Mouse (Mus musculus): Measurements from ENCODE around the gene Podn. TPM values are rescaled to one million over a fixed set of nuclear protein-coding genes. Genes with fewer than 3 reads are reported as not detected.
A peak's percentile ranks its signal among the peaks of the same experiment; 100 is the strongest.

The Podn gene
- polyA plus RNA-seq, 1 experiment from 2014 or later, result 0.64 TPM

DNA sequence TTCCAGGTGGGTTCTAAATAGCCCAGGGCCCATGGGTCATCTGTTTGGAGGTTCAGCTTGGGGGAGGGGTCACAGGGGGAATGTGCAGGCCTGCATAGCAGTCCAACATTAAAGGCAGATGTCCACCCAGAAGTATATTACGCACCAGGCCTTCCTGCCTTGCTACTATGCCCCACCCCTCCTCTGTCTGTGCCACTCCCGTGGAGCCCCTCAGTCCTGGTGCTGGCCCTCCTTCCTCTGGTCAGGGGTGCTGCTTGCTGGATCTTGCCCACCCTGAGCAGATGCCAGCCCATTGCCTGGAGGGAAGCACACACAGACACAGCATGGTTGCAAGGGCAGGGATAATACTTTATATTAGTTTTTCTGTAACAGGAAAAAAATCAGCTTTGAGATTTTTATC is 81.8 kb downstream of the Podn start:
- H3K27me3 ChIP-seq (ENCODE audit: control insufficient read depth, insufficient read depth, low read length), result no peaks in the 10 kb centered on the region
- no peak overlapping the region for H3K27ac ChIP-seq (ENCODE audit: low read length)
- H3K9ac ChIP-seq (ENCODE audit: low read length), result no peak overlapping the region
- no peak overlapping the region for H3K4me3 ChIP-seq (ENCODE audit: low read length)
- 72% methylated on average over 2 of the region's 2 CpGs for WGBS
- no peaks in the 10 kb centered on the region for H3K9me3 ChIP-seq (replicated peaks; ENCODE audit: control insufficient read depth, low read length)
- H3K4me1 ChIP-seq (ENCODE audit: control insufficient read depth, insufficient read depth, low read length), result peaks cover 10% of the 10 kb centered on the region; the same call in 1 of the 2 replicates
- H3K4me2 ChIP-seq (ENCODE audit: low read depth, low read length), result no peak overlapping the region
- H3K36me3 ChIP-seq (ENCODE audit: control insufficient read depth, insufficient read depth), result no peaks in the 10 kb centered on the region
- ATAC-seq (replicated peaks; ENCODE audit: extremely low read depth, insufficient read depth, low FRiP score), result no peak

DNA sequence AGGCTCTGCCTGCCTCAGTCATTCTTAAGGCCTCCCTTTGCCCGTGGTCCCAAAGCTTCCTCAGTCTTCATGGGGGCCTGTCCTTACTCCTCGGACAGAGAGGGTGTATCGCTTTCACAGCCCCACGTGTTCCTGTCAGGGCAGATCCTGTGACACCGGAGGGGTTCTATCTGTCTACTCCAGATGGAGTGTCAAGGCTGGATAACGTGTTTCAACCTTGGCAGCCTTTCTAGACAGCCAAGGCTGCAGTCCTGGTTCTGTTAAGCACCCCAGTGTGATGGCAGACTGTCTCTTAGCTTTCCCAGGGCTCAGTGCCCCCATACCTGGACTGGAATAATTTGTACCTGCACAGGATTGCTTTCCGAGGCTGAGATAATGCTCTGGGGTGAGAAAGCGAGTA is 87.7 kb downstream of the Podn start:
- 48% methylated on average over 8 of the region's 8 CpGs for WGBS
- no peaks in the 10 kb centered on the region for H3K36me3 ChIP-seq (ENCODE audit: control insufficient read depth, insufficient read depth)
- H3K4me1 ChIP-seq (ENCODE audit: control insufficient read depth, insufficient read depth, low read length), result peaks cover 8% of the 10 kb centered on the region
- no peak overlapping the region for H3K9ac ChIP-seq (ENCODE audit: low read length)
- no peak for ATAC-seq (replicated peaks; ENCODE audit: extremely low read depth, insufficient read depth, low FRiP score)
- H3K4me3 ChIP-seq (ENCODE audit: low read length), result no peak overlapping the region
- H3K27me3 ChIP-seq (ENCODE audit: control insufficient read depth, insufficient read depth, low read length), result no peaks in the 10 kb centered on the region
- no peak overlapping the region for H3K4me2 ChIP-seq (ENCODE audit: low read depth, low read length)
- no peaks in the 10 kb centered on the region for H3K9me3 ChIP-seq (replicated peaks; ENCODE audit: control insufficient read depth, low read length)
- H3K27ac ChIP-seq (ENCODE audit: low read length), result no peak overlapping the region

DNA sequence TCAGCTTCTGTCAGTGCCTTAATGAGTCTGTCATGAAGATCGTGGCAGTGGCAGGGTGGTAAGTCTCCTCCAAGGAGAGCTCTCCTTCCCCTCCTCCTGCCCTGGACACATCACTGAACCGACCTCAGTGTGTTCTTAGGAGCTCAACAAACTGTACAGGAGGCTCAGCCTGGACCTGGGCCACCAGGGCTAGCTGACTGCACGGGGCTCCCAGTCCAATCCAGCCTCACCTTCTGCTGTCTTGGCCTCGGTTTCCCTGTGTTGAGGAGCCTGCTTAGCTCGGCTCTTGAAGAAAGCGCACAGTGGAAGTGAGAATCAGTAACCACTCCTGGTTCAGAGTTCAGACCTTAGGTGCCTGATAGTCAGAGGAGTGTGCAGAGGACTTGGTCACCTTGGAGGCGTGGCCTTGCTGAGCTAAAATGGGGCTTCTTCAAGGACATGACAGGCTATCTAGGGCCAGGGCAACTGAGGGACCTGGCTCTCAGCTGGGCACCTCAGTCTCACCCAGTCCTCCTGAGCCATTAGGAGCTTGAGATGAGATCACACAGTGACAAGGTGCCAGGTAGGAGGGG is 88.6 kb downstream of the Podn start:
- Histone ChIP-seq H3K4me1 (ENCODE audit: control insufficient read depth, insufficient read depth, low read length) (peaks cover 8% of the 10 kb centered on the region), H3K27me3 (ENCODE audit: control insufficient read depth, insufficient read depth, low read length) (no peaks in the 10 kb centered on the region), H3K36me3 (ENCODE audit: control insufficient read depth, insufficient read depth) (no peaks in the 10 kb centered on the region), H3K4me3 (ENCODE audit: low read length) (no peak overlapping the region), H3K27ac (ENCODE audit: low read length) (no peak overlapping the region), H3K4me2 (ENCODE audit: low read depth, low read length) (no peak overlapping the region), H3K9me3 (replicated peaks; ENCODE audit: control insufficient read depth, low read length) (no peaks in the 10 kb centered on the region), H3K9ac (ENCODE audit: low read length) (no peak overlapping the region)
- WGBS, result 73% methylated on average over 7 of the region's 7 CpGs
- no peak for ATAC-seq (replicated peaks; ENCODE audit: extremely low read depth, insufficient read depth, low FRiP score)

DNA sequence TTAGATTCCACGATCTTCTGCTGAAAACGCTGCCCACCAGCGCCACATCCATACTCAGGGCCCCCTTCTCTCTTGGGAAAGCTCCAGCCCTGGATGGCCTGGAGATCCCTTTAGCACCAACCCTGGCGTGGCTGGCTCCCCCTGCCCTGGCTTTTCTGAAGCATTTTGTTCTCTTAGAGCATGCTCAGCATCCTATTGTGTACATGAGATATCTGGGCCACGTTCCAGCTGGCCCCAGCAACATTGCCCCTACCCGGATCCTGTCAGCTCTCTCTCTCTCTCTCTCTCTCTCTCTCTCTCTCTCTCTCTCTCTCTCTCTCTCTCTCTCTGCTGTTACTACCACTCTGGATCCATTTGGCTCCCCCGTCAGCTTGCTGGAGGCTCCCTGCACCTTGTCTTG is 90.9 kb downstream of the Podn start:
- H3K9me3 ChIP-seq (replicated peaks; ENCODE audit: control insufficient read depth, low read length), result no peaks in the 10 kb centered on the region
- H3K36me3 ChIP-seq (ENCODE audit: control insufficient read depth, insufficient read depth), result no peaks in the 10 kb centered on the region
- H3K27ac ChIP-seq (ENCODE audit: low read length), result 0 out of 2 replicates have a peak overlapping the region, but pooled peaks have one; percentile 23
- no peak overlapping the region for H3K4me3 ChIP-seq (ENCODE audit: low read length)
- 40% methylated on average over 7 of the region's 7 CpGs for WGBS
- peak; percentile 63; the same call in 1 of the 2 replicates for ATAC-seq (replicated peaks; ENCODE audit: extremely low read depth, insufficient read depth, low FRiP score)
- H3K9ac ChIP-seq (ENCODE audit: low read length), result no peak overlapping the region
- peaks cover 8% of the 10 kb centered on the region for H3K4me1 ChIP-seq (ENCODE audit: control insufficient read depth, insufficient read depth, low read length)
- H3K4me2 ChIP-seq (ENCODE audit: low read depth, low read length), result no peak overlapping the region
- H3K27me3 ChIP-seq (ENCODE audit: control insufficient read depth, insufficient read depth, low read length), result no peaks in the 10 kb centered on the region

DNA sequence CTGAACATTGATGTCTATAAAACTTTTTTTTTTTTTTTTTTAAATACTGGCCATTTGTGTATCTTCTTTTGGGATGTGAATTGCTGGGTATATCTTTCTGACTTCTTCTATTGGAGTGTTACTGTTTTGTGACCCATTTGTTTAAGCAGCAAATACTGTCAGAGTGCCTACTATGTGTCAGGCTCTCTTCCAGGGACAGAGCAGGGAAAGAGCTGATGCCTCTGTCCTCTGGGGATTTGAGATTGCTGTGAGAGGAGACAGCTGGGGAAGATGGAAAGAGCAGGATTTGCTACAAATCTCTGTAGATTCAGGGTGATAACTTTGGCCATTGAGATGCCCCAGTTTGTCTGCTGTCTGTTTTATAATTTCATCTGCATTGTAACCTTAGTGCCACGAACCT is 96.9 kb downstream of the Podn start:
- H3K4me1 ChIP-seq (ENCODE audit: control insufficient read depth, insufficient read depth, low read length), result peaks cover 5% of the 10 kb centered on the region
- no peak overlapping the region for H3K9ac ChIP-seq (ENCODE audit: low read length)
- 84% methylated on average over 1 of the region's 1 CpGs for WGBS
- no peak overlapping the region for H3K4me2 ChIP-seq (ENCODE audit: low read depth, low read length)
- no peaks in the 10 kb centered on the region for H3K9me3 ChIP-seq (replicated peaks; ENCODE audit: control insufficient read depth, low read length)
- H3K4me3 ChIP-seq (ENCODE audit: low read length), result no peak overlapping the region
- no peaks in the 10 kb centered on the region for H3K36me3 ChIP-seq (ENCODE audit: control insufficient read depth, insufficient read depth)
- H3K27me3 ChIP-seq (ENCODE audit: control insufficient read depth, insufficient read depth, low read length), result no peaks in the 10 kb centered on the region
- ATAC-seq (replicated peaks; ENCODE audit: extremely low read depth, insufficient read depth, low FRiP score), result no peak
- H3K27ac ChIP-seq (ENCODE audit: low read length), result no peak overlapping the region

DNA sequence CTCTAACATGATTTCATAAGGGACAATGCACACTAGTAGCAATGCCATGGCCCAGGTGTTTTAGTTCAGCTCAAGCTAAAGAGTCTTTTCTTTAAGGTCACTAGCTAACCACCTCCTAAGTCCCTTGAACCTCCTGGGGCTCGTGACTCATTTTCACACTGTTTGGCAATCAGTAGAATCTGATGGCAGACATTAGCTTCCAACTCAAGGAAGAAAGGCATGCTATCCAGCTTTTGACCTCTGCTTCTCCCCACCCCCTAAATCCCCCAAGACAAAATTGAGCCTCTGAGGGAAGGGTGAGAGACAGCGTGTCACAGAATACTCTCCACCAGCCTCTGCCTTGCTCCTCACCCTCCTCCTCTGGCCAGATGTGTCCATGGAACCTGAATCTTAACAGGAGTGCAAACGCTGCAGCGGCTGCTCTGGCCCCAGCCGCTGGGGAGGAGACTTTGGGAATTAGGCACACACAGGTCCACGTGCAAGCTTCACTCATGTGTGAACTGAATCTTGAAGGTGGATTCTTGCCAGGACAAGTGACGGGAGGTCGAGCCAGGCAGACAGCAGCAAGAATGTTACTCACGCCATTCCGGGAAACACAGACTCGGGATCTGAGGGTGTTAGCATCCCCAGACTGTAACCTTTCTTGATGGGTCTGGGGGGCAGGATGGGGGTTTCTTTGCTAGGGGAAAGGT is 97.5 kb downstream of the Podn start:
- Histone ChIP-seq H3K27ac (ENCODE audit: low read length) (no peak overlapping the region), H3K4me2 (ENCODE audit: low read depth, low read length) (peak overlapping the region; percentile 16; the same call in 1 of the 2 replicates), H3K4me3 (ENCODE audit: low read length) (no peak overlapping the region), H3K9me3 (replicated peaks; ENCODE audit: control insufficient read depth, low read length) (no peaks in the 10 kb centered on the region), H3K36me3 (ENCODE audit: control insufficient read depth, insufficient read depth) (no peaks in the 10 kb centered on the region), H3K9ac (ENCODE audit: low read length) (peak overlapping the region; percentile 10), H3K27me3 (ENCODE audit: control insufficient read depth, insufficient read depth, low read length) (no peaks in the 10 kb centered on the region), H3K4me1 (ENCODE audit: control insufficient read depth, insufficient read depth, low read length) (peaks cover 5% of the 10 kb centered on the region)
- 0 out of 2 replicates have a peak, but pooled peaks have one; percentile 37 for ATAC-seq (replicated peaks; ENCODE audit: extremely low read depth, insufficient read depth, low FRiP score)
- 22% methylated on average over 11 of the region's 11 CpGs for WGBS

DNA sequence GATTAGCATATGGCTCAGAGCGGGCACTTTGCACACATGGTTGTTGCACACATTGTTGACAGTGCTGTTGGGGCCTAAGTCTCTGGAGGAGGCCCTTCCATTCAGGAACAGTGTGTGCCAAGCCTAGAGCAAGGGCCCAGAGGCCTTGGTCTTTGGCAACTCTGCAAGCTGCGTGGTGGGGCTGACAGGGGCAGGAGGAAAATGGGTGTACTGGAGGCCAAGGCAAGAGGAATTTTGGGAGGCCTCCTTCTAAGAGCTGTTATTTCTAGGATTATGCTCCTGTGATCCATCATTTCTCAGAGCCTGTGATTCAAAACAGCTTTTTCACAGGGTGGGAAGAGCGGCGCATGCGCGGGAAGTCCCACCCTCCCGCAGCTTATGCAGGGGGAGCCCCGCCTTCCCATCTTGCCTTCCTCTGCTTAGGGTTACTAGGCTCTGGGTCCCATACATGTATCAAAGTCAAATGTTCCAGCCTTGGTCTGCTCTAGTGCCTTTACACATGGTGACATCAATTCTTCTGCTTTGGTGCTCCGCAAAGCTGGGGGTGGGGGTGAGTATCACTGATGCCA is 99.7 kb downstream of the Podn start:
- Histone ChIP-seq H3K36me3 (ENCODE audit: control insufficient read depth, insufficient read depth) (no peaks in the 10 kb centered on the region), H3K4me3 (ENCODE audit: low read length) (no peak overlapping the region), H3K9me3 (replicated peaks; ENCODE audit: control insufficient read depth, low read length) (no peaks in the 10 kb centered on the region), H3K4me1 (ENCODE audit: control insufficient read depth, insufficient read depth, low read length) (peaks cover 8% of the 10 kb centered on the region), H3K27me3 (ENCODE audit: control insufficient read depth, insufficient read depth, low read length) (no peaks in the 10 kb centered on the region), H3K4me2 (ENCODE audit: low read depth, low read length) (no peak overlapping the region), H3K27ac (ENCODE audit: low read length) (no peak overlapping the region), H3K9ac (ENCODE audit: low read length) (no peak overlapping the region)
- 87% methylated on average over 9 of the region's 9 CpGs for WGBS
- 0 out of 2 replicates have a peak, but pooled peaks have one; percentile 1 for ATAC-seq (replicated peaks; ENCODE audit: extremely low read depth, insufficient read depth, low FRiP score)

DNA sequence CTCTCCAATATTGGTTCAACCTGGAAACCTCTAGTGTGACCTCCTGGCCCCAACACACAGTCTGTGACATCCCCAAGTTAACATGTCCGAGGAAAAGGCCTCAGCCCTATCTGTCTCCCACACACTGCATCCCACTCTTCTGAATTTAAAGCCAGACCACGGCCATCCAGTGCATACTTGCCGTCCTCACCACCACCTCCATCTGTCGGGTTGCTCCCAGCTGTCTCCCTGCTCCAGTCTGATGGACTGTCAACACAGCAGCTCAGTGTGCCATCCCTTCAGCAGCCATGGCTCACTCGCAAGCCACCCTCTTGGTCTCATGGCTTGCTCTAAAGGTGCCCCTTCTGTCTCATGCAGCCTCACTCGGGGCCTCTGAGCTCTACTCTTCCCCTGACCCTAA is 100.5 kb downstream of the Podn start:
- Histone ChIP-seq H3K9me3 (replicated peaks; ENCODE audit: control insufficient read depth, low read length) (no peaks in the 10 kb centered on the region), H3K27me3 (ENCODE audit: control insufficient read depth, insufficient read depth, low read length) (no peaks in the 10 kb centered on the region), H3K36me3 (ENCODE audit: control insufficient read depth, insufficient read depth) (no peaks in the 10 kb centered on the region), H3K27ac (ENCODE audit: low read length) (no peak overlapping the region), H3K9ac (ENCODE audit: low read length) (no peak overlapping the region), H3K4me1 (ENCODE audit: control insufficient read depth, insufficient read depth, low read length) (peaks cover 8% of the 10 kb centered on the region), H3K4me2 (ENCODE audit: low read depth, low read length) (no peak overlapping the region), H3K4me3 (ENCODE audit: low read length) (no peak overlapping the region)
- ATAC-seq (replicated peaks; ENCODE audit: extremely low read depth, insufficient read depth, low FRiP score), result 0 out of 2 replicates have a peak, but pooled peaks have one; percentile 12
- WGBS, result 76% methylated on average over 6 of the region's 6 CpGs

DNA sequence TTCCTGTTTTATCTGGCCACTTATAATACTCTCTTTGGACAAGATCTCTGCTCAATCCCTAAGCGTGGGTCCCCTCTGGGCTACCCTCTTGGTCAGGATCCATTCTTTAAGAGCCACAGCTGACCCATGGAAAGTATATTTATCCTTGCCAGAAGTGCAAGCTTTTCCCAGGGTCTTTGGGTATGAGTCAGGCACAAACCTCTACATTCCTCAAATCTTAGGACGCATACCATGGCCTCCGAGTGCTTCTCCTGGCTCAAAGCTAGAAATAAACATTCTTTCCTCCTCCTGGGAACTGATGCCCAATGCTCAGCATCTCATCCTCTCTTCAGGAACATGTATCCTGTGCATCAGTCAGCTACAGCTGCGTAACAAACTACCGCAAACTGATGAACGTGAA is 101.2 kb downstream of the Podn start:
- Histone ChIP-seq H3K4me1 (ENCODE audit: control insufficient read depth, insufficient read depth, low read length) (peaks cover 8% of the 10 kb centered on the region), H3K27me3 (ENCODE audit: control insufficient read depth, insufficient read depth, low read length) (no peaks in the 10 kb centered on the region), H3K4me3 (ENCODE audit: low read length) (no peak overlapping the region), H3K36me3 (ENCODE audit: control insufficient read depth, insufficient read depth) (no peaks in the 10 kb centered on the region), H3K9me3 (replicated peaks; ENCODE audit: control insufficient read depth, low read length) (no peaks in the 10 kb centered on the region), H3K9ac (ENCODE audit: low read length) (no peak overlapping the region), H3K4me2 (ENCODE audit: low read depth, low read length) (no peak overlapping the region), H3K27ac (ENCODE audit: low read length) (no peak overlapping the region)
- 76% methylated on average over 6 of the region's 6 CpGs for WGBS
- ATAC-seq (replicated peaks; ENCODE audit: extremely low read depth, insufficient read depth, low FRiP score), result no peak

All from heart, embryonic 16.5 days (tissue).